Mouse (Mus musculus) lung, postnatal 0 days (tissue): ENCODE data around the gene Tac1. TPM values are rescaled to one million over a fixed set of nuclear protein-coding genes. Genes with fewer than 3 reads are reported as not detected.
"Not testable (repeated sequence)": the region's sequence is repeated elsewhere in the genome, so short reads cannot be mapped to it uniquely, and the experiment has no call there.

Experiments
- ATAC-seq: fragments of 200-750 bp; cut with Nextera tagmentation; 2 replicates; pipeline ENCODE4 v1.8.0; 2017; ENCODE audit warnings: moderate library complexity
- DNase-seq: peaks from one replicate; pipeline ENCODE4 v3.0.0-alpha.2; 2016; ENCODE audit warnings: low spot score
- H3K27ac ChIP-seq: fragments of 300-500 bp; sonication (generic); 2 replicates; pipeline ENCODE4 v1.5.1; 2014; ENCODE audit warnings: antibody characterized with exemption, mild to moderate bottlenecking, low read length, mixed read lengths
- H3K27me3 ChIP-seq: fragments of 300-500 bp; sonication (generic); replicated peaks from 2 replicates; pipeline ENCODE4 v1.6.1; 2014; ENCODE audit warnings: low read length, mixed read lengths; ENCODE audit not compliant: insufficient read depth
- H3K36me3 ChIP-seq: fragments of 300-500 bp; sonication (generic); 2 replicates; pipeline ENCODE4 v1.6.1; 2014; ENCODE audit warnings: low read length, mixed read lengths; ENCODE audit not compliant: insufficient read depth
- H3K4me1 ChIP-seq: fragments of 300-500 bp; sonication (generic); 2 replicates; pipeline ENCODE4 v1.6.1; 2014; ENCODE audit warnings: antibody characterized with exemption, low read depth, low read length, mixed read lengths; ENCODE audit not compliant: insufficient read depth
- H3K4me2 ChIP-seq: fragments of 300-500 bp; sonication (generic); replicated peaks from 2 replicates; pipeline ENCODE4 v1.6.1; 2014; ENCODE audit warnings: low read depth, mild to moderate bottlenecking, low read length, moderate library complexity, mixed read lengths
- H3K4me3 ChIP-seq: fragments of 300-500 bp; sonication (generic); 2 replicates; pipeline ENCODE4 v1.5.1; 2014; ENCODE audit warnings: low read depth, low read length
- H3K9ac ChIP-seq: fragments of 300-500 bp; sonication (generic); replicated peaks from 2 replicates; pipeline ENCODE4 v1.6.1; 2014; ENCODE audit warnings: low read depth, mild to moderate bottlenecking
- H3K9me3 ChIP-seq: fragments of 300-500 bp; sonication (generic); 2 replicates; pipeline ENCODE4 v1.6.1; 2016; ENCODE audit warnings: low read length, mixed read lengths
- CTCF ChIP-seq: IDR thresholded peaks from 2 replicates; pipeline ENCODE4 v1.5.1; 2016; ENCODE audit warnings: antibody characterized with exemption, mild to moderate bottlenecking
- EP300 ChIP-seq: IDR thresholded peaks from 2 replicates; pipeline ENCODE4 v1.6.1; 2016; ENCODE audit warnings: antibody characterized with exemption, mild to moderate bottlenecking, control low read depth
- WGBS: fragments of 180-500 bp; shearing (Covaris S2); extraction: QIAGEN DNeasy Blood & Tissue Kit; methylation state at CpG from one replicate; pipeline ENCODE4 v1.1.7; 2014; 5-methylcytosine and 5-hydroxymethylcytosine counted together
- polyA plus RNA-seq: library from polyadenylated mRNA; unstranded; fragments of >200 nt; fragmentation: Nextera tagmentation; extraction: Ambion mirVana; gene quantifications from 2 replicates; pipeline ENCODE4 v1.2.1, GENCODE M21; 2015

Tac1 gene
- polyA plus RNA-seq: 0.18 TPM in 1 of 2 replicates, not detected in the other

DNA sequence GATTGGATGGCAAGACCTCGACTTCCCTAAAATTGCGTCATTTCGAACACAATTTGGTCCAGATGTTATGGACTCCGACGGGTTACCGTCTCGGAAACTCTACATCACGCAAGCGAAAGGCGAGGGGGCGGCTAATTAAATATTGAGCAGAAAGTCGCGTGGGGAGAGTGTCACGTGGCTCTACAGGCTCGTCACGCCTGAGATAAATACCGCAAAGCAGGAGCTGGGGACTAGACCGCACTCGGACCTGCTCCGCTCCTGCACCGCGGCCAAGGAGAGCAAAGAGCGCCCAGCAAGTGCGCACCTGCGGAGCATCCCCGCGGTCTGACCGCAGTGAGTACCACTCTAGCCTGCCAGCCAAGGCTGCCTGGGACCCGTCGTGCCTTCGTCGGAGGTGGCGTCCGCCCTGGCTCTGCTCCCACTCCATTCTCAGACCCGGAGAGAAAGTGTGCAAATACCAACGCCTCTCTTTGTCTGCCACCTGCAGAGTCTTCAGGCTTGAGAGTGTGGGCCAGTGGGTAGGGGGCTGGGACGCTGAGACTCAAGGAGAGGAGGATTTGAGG is at the start of gene Tac1:
Gene Tac1, plus strand, starts transcription at position 51 of the 563 bp plus-strand sequence.
- H3K36me3 ChIP-seq: no peaks in the 10 kb centered on the region
- H3K4me2 ChIP-seq: no peak within 1 kb of the TSS; the same call in 1 of the 2 replicates
- H3K27me3 ChIP-seq: peaks cover 26% of the 10 kb centered on the region; the same call in 1 of the 2 replicates
- no peaks in the 10 kb centered on the region for H3K4me1 ChIP-seq
- no peak for ATAC-seq
- 3% methylated on average over 36 of the region's 37 CpGs for WGBS
- H3K4me3 ChIP-seq: peak within 1 kb of the TSS; percentile 12; the same call in 1 of the 2 replicates
- no peak within 1 kb of the TSS for H3K27ac ChIP-seq
- peak; percentile 5 for DNase-seq
- H3K9ac ChIP-seq: no peak within 1 kb of the TSS
- no peak for TF ChIP-seq EP300
- TF ChIP-seq CTCF: no peak
- H3K9me3 ChIP-seq: no peaks in the 10 kb centered on the region

GRCm38 (mm10) chr6:7543511-7543910 is 11.2 kb upstream of the Tac1 start:
- not testable (repeated sequence) for H3K27ac ChIP-seq, H3K9me3 ChIP-seq, H3K4me1 ChIP-seq, H3K27me3 ChIP-seq, DNase-seq, H3K36me3 ChIP-seq, H3K9ac ChIP-seq, H3K4me2 ChIP-seq, ATAC-seq, H3K4me3 ChIP-seq
- 68% methylated on average over 2 of the region's 2 CpGs for WGBS

- WGBS: 2% methylated on average over 25 of the region's 25 CpGs
- TF ChIP-seq EP300 (no peak), CTCF (no peak)
Measured at GRCm38 (mm10) chr6:7555688-7556476, 1.2 kb downstream of the Tac1 start.

GRCm38 (mm10) chr6:7558164-7558563 is 3.5 kb downstream of the Tac1 start:
- peaks cover 26% of the 10 kb centered on the region; the same call in 1 of the 2 replicates for H3K27me3 ChIP-seq
- no peak overlapping the region for H3K4me2 ChIP-seq
- no peak overlapping the region for H3K9ac ChIP-seq
- no peaks in the 10 kb centered on the region for H3K9me3 ChIP-seq
- ATAC-seq (no peak), DNase-seq (no peak)
- H3K36me3 ChIP-seq: no peaks in the 10 kb centered on the region
- TF ChIP-seq EP300 (no peak), CTCF (no peak)
- H3K27ac ChIP-seq: no peak overlapping the region
- no peak overlapping the region for H3K4me3 ChIP-seq
- no peaks in the 10 kb centered on the region for H3K4me1 ChIP-seq

More at GRCm38 (mm10) chr6:7555688-7556476, 1.2 kb downstream of the Tac1 start:
- no peak overlapping the region; the same call in 1 of the 2 replicates for H3K4me2 ChIP-seq
- H3K36me3 ChIP-seq: no peaks in the 10 kb centered on the region
- no peak overlapping the region for H3K4me3 ChIP-seq
- H3K4me1 ChIP-seq: no peaks in the 10 kb centered on the region
- no peak overlapping the region for H3K27ac ChIP-seq
- peaks cover 26% of the 10 kb centered on the region; the same call in 1 of the 2 replicates for H3K27me3 ChIP-seq
- H3K9me3 ChIP-seq: no peaks in the 10 kb centered on the region
- ATAC-seq (no peak), DNase-seq (no peak)
- H3K9ac ChIP-seq: no peak overlapping the region

DNA sequence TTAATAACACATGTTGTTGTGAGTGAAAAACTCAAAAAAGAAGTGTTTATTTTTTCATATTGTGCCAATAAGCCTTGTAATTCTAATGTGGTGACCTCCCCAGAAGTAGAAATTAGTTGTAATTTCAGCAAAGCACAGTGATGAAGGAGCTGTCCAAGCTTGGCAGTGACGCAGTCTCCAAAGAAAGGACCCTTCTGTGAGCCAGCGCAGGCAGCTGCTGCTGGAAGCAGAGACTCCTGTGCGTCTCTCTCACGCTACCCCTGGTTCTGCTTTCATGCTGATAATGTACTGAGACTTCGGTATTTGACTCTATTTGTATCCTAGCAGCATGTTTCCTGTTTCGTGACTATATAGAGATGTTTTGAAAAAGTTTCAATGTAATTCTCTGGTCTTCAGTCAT is 7.8 kb downstream of the Tac1 start:
- no peak overlapping the region for H3K9ac ChIP-seq
- 41% methylated on average over 6 of the region's 6 CpGs for WGBS
- TF ChIP-seq CTCF: no peak
- no peak for TF ChIP-seq EP300
- H3K4me2 ChIP-seq: no peak overlapping the region
- no peak overlapping the region for H3K27ac ChIP-seq
- no peak overlapping the region for H3K4me3 ChIP-seq
- H3K27me3 ChIP-seq: no peaks in the 10 kb centered on the region
- no peak for DNase-seq
- no peaks in the 10 kb centered on the region for H3K4me1 ChIP-seq
- ATAC-seq: no peak
- no peaks in the 10 kb centered on the region for H3K9me3 ChIP-seq
- no peaks in the 10 kb centered on the region for H3K36me3 ChIP-seq

- Histone ChIP-seq H3K9ac (no peak overlapping the region), H3K4me3 (no peak overlapping the region), H3K27ac (no peak overlapping the region), H3K4me2 (no peak overlapping the region), H3K27me3 (no peaks in the 10 kb centered on the region), H3K36me3 (no peaks in the 10 kb centered on the region), H3K9me3 (no peaks in the 10 kb centered on the region), H3K4me1 (no peaks in the 10 kb centered on the region)
- TF ChIP-seq CTCF (no peak), EP300 (no peak)
- ATAC-seq (no peak), DNase-seq (no peak)
- 74% methylated on average over 3 of the region's 3 CpGs for WGBS
Measured at GRCm38 (mm10) chr6:7564537-7564936, 9.9 kb downstream of the Tac1 start.
